Mouse (Mus musculus): ENCODE results near the gene Pcolce.

DNA sequence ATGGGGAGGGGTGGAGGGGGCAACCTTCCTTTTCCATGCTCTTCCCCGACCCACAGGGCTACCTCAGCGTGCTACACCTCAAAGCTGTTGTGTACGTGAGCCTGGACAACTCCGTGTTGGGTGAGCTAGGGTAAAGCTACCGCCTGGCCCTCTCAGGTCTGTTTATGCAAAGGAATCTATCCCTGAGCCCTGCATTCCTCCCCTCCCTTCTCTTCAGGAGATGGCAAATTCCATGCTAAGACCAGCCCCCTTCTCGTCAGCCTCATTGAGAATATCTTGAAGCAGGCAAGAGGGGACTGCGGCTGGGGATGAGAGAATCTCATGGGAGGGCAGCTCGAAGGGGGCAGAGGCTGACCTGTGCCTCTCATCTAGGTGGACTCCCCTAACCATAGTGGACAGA, 30.9 kb downstream of the Pcolce start:
- TF ChIP-seq CTCF (IDR thresholded peaks at IDR 0.05; ENCODE audit: insufficient read depth, low read depth, low read length) (no peak), POLR2A (IDR thresholded peaks at IDR 0.05; ENCODE audit: insufficient read depth, low read depth, low read length) (no peak)
